Mouse (Mus musculus): ENCODE data around the gene Syt1. TPM values are rescaled to one million over a fixed set of nuclear protein-coding genes. Genes with fewer than 3 reads are reported as not detected.

Syt1 gene
- polyA plus RNA-seq, 1 experiment from 2014 or later = 130 TPM

DNA sequence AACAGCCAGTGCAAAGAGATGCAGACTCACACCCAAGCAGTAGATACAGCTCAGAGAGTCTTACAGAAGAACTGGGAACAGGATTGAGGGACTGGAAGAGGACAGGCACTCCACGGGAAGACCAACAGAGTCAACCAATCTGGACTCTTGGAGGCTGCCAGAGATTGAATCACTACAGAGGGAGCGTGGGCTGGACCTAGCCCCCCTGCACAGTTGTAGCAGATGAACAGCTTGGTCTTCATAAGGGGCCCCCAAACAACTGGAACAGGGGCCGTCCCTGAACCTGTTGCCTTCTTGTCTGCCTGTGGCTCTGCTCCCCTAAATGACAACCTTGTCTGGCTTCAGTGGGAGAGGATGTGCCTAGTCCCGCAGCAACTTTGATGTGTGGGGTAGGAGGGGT is 375.2 kb downstream of the Syt1 start:
- H3K4me3 ChIP-seq (ENCODE audit: low read depth, low read length) = no peak overlapping the region
- no peak overlapping the region for H3K4me2 ChIP-seq (ENCODE audit: low read depth, low read length)
- H3K9me3 ChIP-seq (ENCODE audit: control insufficient read depth, low read length) = no peaks in the 10 kb centered on the region
- 92% methylated on average over 4 of the region's 4 CpGs for WGBS
- no peaks in the 10 kb centered on the region for H3K4me1 ChIP-seq (ENCODE audit: control insufficient read depth, insufficient read depth, low read length)
- no peak for ATAC-seq (ENCODE audit: low read depth)
- H3K9ac ChIP-seq (replicated peaks; ENCODE audit: low read depth, low read length) = no peak overlapping the region
- H3K36me3 ChIP-seq (ENCODE audit: control insufficient read depth, insufficient read depth, low read length) = no peaks in the 10 kb centered on the region
- no peak overlapping the region for H3K27ac ChIP-seq (ENCODE audit: low read depth, low read length)
- no peaks in the 10 kb centered on the region for H3K27me3 ChIP-seq (ENCODE audit: control insufficient read depth, insufficient read depth, low read length)

DNA sequence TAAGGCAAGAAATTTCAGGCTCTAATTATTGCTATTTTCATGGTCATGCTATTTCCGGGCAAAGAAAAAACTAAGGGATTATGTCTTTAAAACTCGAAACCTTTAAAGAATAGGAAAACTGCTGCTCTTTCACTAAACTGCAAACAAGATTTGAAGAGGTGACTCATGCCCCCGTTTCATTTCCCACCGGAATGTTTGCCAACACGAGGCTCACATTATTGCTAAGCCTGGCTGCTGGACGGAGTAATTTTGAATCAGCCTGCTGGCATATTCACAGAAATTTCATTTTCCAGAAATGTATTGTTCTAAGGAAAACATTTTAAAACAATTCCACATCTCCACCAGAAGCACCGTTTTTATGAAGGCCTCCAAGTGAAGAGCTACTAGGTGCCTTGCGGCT is 379.9 kb downstream of the Syt1 start:
- Histone ChIP-seq H3K36me3 (ENCODE audit: control insufficient read depth, insufficient read depth, low read length) (no peaks in the 10 kb centered on the region), H3K4me2 (ENCODE audit: low read depth, low read length) (no peak overlapping the region), H3K9ac (replicated peaks; ENCODE audit: low read depth, low read length) (no peak overlapping the region), H3K4me3 (ENCODE audit: low read depth, low read length) (no peak overlapping the region), H3K27me3 (ENCODE audit: control insufficient read depth, insufficient read depth, low read length) (no peaks in the 10 kb centered on the region), H3K27ac (ENCODE audit: low read depth, low read length) (no peak overlapping the region), H3K4me1 (ENCODE audit: control insufficient read depth, insufficient read depth, low read length) (no peaks in the 10 kb centered on the region), H3K9me3 (ENCODE audit: control insufficient read depth, low read length) (no peaks in the 10 kb centered on the region)
- ATAC-seq (ENCODE audit: low read depth) = no peak
- WGBS = 91% methylated on average over 8 of the region's 8 CpGs

DNA sequence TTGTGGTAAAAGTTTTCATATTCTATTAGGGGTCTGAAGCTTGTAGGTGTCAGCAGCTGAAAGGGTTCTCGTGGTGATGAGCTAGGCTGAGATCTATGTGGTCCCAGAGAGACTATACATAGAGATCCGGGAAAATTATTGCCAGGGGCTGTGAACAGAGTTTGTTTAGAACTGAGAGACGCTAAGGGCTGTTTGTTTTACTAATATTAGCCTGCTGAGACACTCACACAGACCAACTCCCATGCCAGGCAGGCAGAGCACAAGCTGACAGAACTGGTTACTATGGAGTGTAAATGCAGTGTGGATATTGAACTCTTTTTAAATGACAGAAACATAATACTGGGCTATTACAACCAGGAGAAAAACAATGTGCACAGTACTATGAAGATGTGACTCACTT is 384.4 kb downstream of the Syt1 start:
- Histone ChIP-seq H3K36me3 (ENCODE audit: control insufficient read depth, insufficient read depth, low read length) (no peaks in the 10 kb centered on the region), H3K4me1 (ENCODE audit: control insufficient read depth, insufficient read depth, low read length) (no peaks in the 10 kb centered on the region), H3K27ac (ENCODE audit: low read depth, low read length) (no peak overlapping the region), H3K4me3 (ENCODE audit: low read depth, low read length) (no peak overlapping the region), H3K4me2 (ENCODE audit: low read depth, low read length) (no peak overlapping the region), H3K27me3 (ENCODE audit: control insufficient read depth, insufficient read depth, low read length) (no peaks in the 10 kb centered on the region), H3K9me3 (ENCODE audit: control insufficient read depth, low read length) (no peaks in the 10 kb centered on the region), H3K9ac (replicated peaks; ENCODE audit: low read depth, low read length) (no peak overlapping the region)
- no peak for ATAC-seq (ENCODE audit: low read depth)
- 27% methylated on average over 3 of the region's 3 CpGs for WGBS

DNA sequence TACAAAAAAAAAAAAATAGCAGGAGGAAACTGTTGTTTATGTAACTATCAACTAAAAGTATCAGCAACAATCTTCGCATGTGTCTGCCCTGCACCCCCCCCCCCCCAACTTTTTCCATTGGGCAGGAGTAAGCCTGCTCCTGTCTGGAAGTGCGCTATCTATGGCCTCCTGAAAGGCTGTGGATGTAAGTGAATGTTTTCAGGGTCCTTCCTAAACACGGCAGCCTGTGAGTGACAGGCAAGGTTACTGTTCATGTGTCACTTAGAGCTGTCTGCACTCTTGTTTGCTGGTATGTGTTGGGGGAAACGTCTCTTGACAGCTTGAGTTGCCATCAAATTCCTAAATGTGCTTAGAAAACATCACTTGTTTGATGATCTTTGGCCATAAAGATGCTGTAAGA is 387.8 kb downstream of the Syt1 start:
- Histone ChIP-seq H3K4me2 (ENCODE audit: low read depth, low read length) (no peak overlapping the region), H3K4me3 (ENCODE audit: low read depth, low read length) (no peak overlapping the region), H3K27ac (ENCODE audit: low read depth, low read length) (no peak overlapping the region), H3K36me3 (ENCODE audit: control insufficient read depth, insufficient read depth, low read length) (no peaks in the 10 kb centered on the region), H3K4me1 (ENCODE audit: control insufficient read depth, insufficient read depth, low read length) (no peaks in the 10 kb centered on the region), H3K9ac (replicated peaks; ENCODE audit: low read depth, low read length) (no peak overlapping the region), H3K27me3 (ENCODE audit: control insufficient read depth, insufficient read depth, low read length) (no peaks in the 10 kb centered on the region), H3K9me3 (ENCODE audit: control insufficient read depth, low read length) (no peaks in the 10 kb centered on the region)
- 78% methylated on average over 4 of the region's 4 CpGs for whole genome bisulfite sequencing
- no peak for ATAC-seq (ENCODE audit: low read depth)

DNA sequence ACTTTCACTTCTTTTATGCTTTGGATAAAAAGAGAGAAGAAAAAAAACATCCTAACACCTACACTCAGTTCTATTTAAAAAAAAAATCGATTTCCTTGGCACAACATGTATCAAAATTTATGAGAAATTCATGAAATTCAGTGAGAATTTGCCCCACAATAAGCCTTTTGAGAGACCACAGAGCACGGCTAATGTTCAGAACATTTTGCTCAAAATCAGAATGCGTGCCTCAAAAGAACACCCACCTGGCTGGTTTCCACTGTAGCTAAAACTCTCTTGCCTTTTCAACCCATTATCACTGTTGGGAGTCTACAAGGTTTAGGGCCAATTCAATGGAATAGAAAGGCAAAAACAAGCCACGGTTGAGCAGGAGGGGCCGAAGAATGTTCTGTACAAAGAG is 390.9 kb downstream of the Syt1 start:
- ATAC-seq (ENCODE audit: low read depth) = no peak
- WGBS = 83% methylated on average over 5 of the region's 5 CpGs

DNA sequence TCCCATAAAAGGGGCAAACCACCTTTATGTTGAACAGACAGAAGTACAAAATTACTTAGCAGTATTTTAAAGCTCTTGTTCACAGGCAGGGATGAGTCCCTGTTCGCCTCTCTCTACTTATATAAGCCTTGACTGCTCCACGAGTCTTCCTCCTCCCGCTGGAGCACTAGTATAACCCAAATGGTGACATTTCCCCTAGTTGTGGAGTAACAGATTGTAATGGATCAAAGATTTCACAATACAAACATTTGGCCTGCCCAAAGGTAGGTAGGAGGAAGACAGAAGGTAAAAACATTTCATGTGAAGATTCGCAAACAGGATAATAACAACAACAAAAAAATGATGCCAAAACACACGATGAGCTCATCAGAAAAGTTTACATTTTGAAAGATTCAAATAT is 391.6 kb downstream of the Syt1 start:
- Histone ChIP-seq H3K27me3 (ENCODE audit: control insufficient read depth, insufficient read depth, low read length) (no peaks in the 10 kb centered on the region), H3K36me3 (ENCODE audit: control insufficient read depth, insufficient read depth, low read length) (no peaks in the 10 kb centered on the region), H3K27ac (ENCODE audit: low read depth, low read length) (no peak overlapping the region), H3K4me2 (ENCODE audit: low read depth, low read length) (no peak overlapping the region), H3K4me1 (ENCODE audit: control insufficient read depth, insufficient read depth, low read length) (no peaks in the 10 kb centered on the region), H3K4me3 (ENCODE audit: low read depth, low read length) (no peak overlapping the region), H3K9me3 (ENCODE audit: control insufficient read depth, low read length) (no peaks in the 10 kb centered on the region), H3K9ac (replicated peaks; ENCODE audit: low read depth, low read length) (no peak overlapping the region)
- 94% methylated on average over 5 of the region's 5 CpGs for WGBS
- ATAC-seq (ENCODE audit: low read depth) = no peak

More for the DNA sequence above, 390.9 kb downstream of the Syt1 start:
- no peaks in the 10 kb centered on the region for H3K36me3 ChIP-seq (ENCODE audit: control insufficient read depth, insufficient read depth, low read length)
- no peaks in the 10 kb centered on the region for H3K9me3 ChIP-seq (ENCODE audit: control insufficient read depth, low read length)
- H3K4me1 ChIP-seq (ENCODE audit: control insufficient read depth, insufficient read depth, low read length) = no peaks in the 10 kb centered on the region
- no peak overlapping the region for H3K4me2 ChIP-seq (ENCODE audit: low read depth, low read length)
- no peak overlapping the region for H3K27ac ChIP-seq (ENCODE audit: low read depth, low read length)
- no peak overlapping the region for H3K4me3 ChIP-seq (ENCODE audit: low read depth, low read length)
- no peaks in the 10 kb centered on the region for H3K27me3 ChIP-seq (ENCODE audit: control insufficient read depth, insufficient read depth, low read length)
- H3K9ac ChIP-seq (replicated peaks; ENCODE audit: low read depth, low read length) = no peak overlapping the region

DNA sequence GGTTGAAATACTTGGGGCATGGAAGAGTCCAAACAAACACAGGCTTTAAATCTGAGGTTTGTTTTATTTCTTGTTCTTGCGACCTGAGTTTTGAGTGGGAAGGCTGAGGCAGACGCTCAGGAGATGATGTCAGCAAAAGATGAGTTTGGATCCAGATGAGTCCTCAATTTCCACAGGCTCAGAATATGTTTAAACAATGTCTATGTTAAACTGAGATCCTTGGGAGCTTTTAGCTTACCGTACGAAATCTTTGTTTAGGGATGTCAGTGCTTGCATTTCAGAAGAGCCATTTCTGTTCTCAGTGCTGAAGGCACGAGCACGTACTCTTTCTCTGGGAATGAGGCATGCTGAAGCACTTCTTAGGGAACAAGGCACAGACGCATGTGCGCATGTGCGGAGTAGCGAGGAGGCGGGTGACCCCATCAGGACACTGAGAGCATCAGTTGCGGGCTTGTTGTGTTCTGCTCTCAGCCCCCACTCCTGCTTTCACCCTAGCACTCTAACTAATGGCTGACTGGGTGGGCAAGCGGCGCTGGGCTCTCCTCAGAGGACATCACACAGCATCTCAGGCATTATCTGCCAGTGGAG is 400.6 kb downstream of the Syt1 start:
- WGBS = 79% methylated on average over 14 of the region's 14 CpGs
- no peak overlapping the region for H3K9ac ChIP-seq (replicated peaks; ENCODE audit: low read depth, low read length)
- no peaks in the 10 kb centered on the region for H3K36me3 ChIP-seq (ENCODE audit: control insufficient read depth, insufficient read depth, low read length)
- no peak overlapping the region for H3K27ac ChIP-seq (ENCODE audit: low read depth, low read length)
- no peak overlapping the region for H3K4me3 ChIP-seq (ENCODE audit: low read depth, low read length)
- no peaks in the 10 kb centered on the region for H3K27me3 ChIP-seq (ENCODE audit: control insufficient read depth, insufficient read depth, low read length)
- ATAC-seq (ENCODE audit: low read depth) = no peak
- H3K4me2 ChIP-seq (ENCODE audit: low read depth, low read length) = no peak overlapping the region
- H3K4me1 ChIP-seq (ENCODE audit: control insufficient read depth, insufficient read depth, low read length) = no peaks in the 10 kb centered on the region
- H3K9me3 ChIP-seq (ENCODE audit: control insufficient read depth, low read length) = no peaks in the 10 kb centered on the region

DNA sequence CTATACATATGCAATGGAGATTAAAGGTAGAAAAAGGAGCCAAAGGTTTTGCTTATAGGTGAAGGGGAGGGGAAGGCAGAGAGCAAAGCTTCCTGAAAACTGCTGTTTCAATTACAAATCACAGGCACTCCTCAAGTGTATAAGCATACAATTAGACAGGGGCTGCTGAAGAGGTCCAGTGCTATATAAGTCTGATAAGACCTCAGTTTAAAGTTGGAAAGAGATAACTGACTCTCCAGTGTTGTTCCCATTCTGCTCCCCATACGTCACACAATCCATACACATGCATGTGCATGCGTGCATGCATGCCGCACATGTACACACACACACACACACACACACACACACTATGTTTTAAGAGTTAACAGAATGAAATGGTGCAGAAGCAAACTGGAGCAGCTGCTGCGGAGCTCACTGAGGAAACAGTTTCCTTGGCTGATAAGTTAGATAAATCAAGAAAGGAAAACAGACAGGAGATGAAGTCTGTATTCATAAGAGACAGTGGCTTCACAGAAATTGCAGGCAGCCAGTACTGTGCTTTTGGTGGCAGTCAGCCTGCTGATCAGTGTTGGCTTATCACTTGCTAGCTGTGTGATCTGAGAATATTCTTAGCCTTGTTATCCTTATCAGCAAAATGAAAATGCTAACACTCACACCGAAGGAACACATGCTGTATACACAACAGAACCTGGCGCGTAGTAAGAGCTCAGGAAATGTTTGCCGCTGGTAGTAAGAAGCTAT is 408.9 kb downstream of the Syt1 start:
- H3K27me3 ChIP-seq (ENCODE audit: control insufficient read depth, insufficient read depth, low read length) = no peaks in the 10 kb centered on the region
- no peak overlapping the region for H3K4me3 ChIP-seq (ENCODE audit: low read depth, low read length)
- WGBS = 84% methylated on average over 8 of the region's 8 CpGs
- H3K9ac ChIP-seq (replicated peaks; ENCODE audit: low read depth, low read length) = no peak overlapping the region
- no peaks in the 10 kb centered on the region for H3K9me3 ChIP-seq (ENCODE audit: control insufficient read depth, low read length)
- H3K4me1 ChIP-seq (ENCODE audit: control insufficient read depth, insufficient read depth, low read length) = no peaks in the 10 kb centered on the region
- no peak for ATAC-seq (ENCODE audit: low read depth)
- H3K27ac ChIP-seq (ENCODE audit: low read depth, low read length) = no peak overlapping the region
- no peaks in the 10 kb centered on the region for H3K36me3 ChIP-seq (ENCODE audit: control insufficient read depth, insufficient read depth, low read length)
- H3K4me2 ChIP-seq (ENCODE audit: low read depth, low read length) = no peak overlapping the region

DNA sequence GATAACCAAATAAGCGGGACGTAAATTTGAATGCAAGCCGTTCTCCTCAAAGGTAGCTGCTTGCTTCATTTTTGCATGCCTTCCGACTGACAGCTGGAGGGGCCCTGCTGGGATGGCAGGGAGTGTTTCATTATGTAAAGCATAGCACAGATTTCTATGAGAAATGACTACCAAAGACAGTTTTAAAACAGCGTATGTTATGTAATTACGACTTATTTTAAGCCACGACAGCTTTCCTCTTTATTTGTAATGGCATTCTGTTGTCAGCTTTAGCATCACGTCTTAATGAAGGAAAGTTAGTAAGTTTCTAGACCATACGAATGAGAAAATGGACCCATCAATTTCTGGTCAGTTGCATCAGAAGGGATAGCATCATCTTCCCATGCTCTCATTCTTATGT is 410.1 kb downstream of the Syt1 start:
- no peak overlapping the region for H3K4me3 ChIP-seq (ENCODE audit: low read depth, low read length)
- H3K27me3 ChIP-seq (ENCODE audit: control insufficient read depth, insufficient read depth, low read length) = no peaks in the 10 kb centered on the region
- H3K4me2 ChIP-seq (ENCODE audit: low read depth, low read length) = no peak overlapping the region
- H3K4me1 ChIP-seq (ENCODE audit: control insufficient read depth, insufficient read depth, low read length) = no peaks in the 10 kb centered on the region
- WGBS = 76% methylated on average over 9 of the region's 9 CpGs
- H3K9me3 ChIP-seq (ENCODE audit: control insufficient read depth, low read length) = no peaks in the 10 kb centered on the region
- H3K36me3 ChIP-seq (ENCODE audit: control insufficient read depth, insufficient read depth, low read length) = no peaks in the 10 kb centered on the region
- no peak overlapping the region for H3K9ac ChIP-seq (replicated peaks; ENCODE audit: low read depth, low read length)
- ATAC-seq (ENCODE audit: low read depth) = no peak
- H3K27ac ChIP-seq (ENCODE audit: low read depth, low read length) = no peak overlapping the region

All from neural tube, embryonic 14.5 days (tissue).